Mouse (Mus musculus) splenic B cell, adult 2 months (primary cell): Measurements from ENCODE around the gene Adgrb2.

Source experiments
- DNase-seq: peaks from one replicate; pipeline ENCODE4 v3.0.0-alpha.2; 2011; ENCODE audit warnings: low read depth, low spot score
- H3K27me3 ChIP-seq: 2 replicates; pipeline ENCODE4 v1.6.1; 2012; ENCODE audit warnings: mild to moderate bottlenecking, low read length, moderate library complexity, mixed read lengths; ENCODE audit not compliant: control insufficient read depth, poor library complexity, insufficient read depth, severe bottlenecking
- H3K36me3 ChIP-seq: 2 replicates; pipeline ENCODE4 v1.6.1; 2012; ENCODE audit warnings: mild to moderate bottlenecking, low read length, moderate library complexity, mixed read lengths; ENCODE audit not compliant: control insufficient read depth, poor library complexity, insufficient read depth, severe bottlenecking

Gene Adgrb2

DNA sequence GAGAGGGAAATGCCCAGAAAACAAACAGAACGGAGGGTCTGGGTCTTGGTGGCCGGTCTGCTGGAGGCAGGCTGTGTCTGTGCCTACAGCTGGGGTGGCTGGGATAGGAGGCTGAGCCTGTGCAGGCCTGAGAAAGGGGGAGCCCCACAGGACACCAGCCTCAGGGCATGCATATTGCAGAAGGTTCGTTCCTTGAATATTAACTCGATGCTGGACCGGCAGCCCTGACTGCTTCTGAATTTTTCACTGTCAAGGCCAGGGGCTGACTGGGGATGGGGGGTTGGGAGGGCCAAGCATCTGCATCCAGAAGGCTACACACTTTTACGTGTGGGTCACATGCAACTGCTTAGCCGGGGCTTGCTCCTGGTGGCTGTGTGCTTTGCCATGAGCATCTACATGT lies 48.8 kb downstream of the Adgrb2 start:
- Histone ChIP-seq H3K36me3 (no peaks in the 10 kb centered on the region), H3K27me3 (peaks cover 2% of the 10 kb centered on the region; the same call in 1 of the 2 replicates)
- no peak for DNase-seq

DNA sequence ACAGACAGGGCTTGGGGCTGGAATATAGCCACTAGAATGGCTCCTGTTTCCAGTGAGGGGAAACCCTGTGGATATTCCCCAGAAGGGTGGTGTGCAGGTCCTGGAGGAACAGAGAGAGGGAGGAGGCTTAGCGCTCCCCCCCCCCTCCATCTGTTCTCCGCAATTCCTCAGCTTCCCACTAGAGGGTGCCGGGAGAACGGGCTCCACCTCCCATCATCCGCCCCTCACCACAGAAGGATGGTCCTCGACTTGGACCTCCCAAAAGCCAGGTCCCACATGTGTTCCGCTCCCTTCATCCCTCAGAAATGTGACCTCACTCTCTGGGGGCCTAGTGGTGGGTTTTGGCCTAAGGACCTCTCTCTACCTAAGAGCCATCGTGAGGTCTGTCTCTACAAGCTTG lies 51.4 kb downstream of the Adgrb2 start:
- Histone ChIP-seq H3K36me3 (no peaks in the 10 kb centered on the region), H3K27me3 (peaks cover 2% of the 10 kb centered on the region; the same call in 1 of the 2 replicates)
- peak; percentile 46 for DNase-seq

DNA sequence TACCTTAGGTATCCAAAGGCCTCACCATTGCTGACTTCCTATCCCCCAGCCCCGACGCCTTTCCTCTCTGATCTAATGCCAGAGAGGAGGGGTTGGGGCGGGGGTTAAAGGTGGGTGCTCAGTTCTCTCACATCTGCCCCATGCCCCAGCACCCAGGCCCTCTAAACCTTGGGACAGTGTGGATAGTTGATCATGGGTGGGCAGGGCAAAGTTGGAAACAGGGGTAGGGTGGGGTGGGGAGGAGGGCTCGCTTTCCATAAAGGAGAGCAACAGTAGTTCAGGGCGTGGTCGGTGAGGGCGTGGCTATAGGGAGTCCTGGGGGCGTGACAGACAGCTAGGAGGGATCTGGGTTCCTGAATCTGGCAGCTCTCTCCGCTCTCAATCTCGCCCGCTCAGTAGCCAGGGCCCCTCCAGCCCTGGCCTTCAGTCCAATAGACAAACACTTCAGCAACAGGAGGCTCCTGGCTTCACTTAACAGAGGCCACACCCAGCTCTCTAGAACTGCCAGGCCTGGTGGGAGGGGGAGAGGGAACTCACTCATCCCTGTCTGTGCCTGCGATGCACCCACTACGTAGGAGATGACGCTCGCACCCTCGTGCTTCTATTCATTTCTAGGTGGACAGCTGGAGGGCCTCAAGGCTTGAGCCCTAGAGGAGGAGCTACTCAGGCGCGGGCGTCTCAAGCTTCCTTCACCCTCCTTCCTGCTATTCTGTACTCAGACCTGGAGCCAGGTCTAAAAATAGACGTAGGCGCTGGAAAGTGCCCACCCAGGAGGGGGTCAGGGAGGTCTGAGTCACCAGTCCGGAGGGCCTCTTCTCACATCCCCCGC lies 52.1 kb downstream of the Adgrb2 start:
- Histone ChIP-seq H3K27me3 (peaks cover 2% of the 10 kb centered on the region; the same call in 1 of the 2 replicates), H3K36me3 (no peaks in the 10 kb centered on the region)
- DNase-seq = peak; percentile 22

DNA sequence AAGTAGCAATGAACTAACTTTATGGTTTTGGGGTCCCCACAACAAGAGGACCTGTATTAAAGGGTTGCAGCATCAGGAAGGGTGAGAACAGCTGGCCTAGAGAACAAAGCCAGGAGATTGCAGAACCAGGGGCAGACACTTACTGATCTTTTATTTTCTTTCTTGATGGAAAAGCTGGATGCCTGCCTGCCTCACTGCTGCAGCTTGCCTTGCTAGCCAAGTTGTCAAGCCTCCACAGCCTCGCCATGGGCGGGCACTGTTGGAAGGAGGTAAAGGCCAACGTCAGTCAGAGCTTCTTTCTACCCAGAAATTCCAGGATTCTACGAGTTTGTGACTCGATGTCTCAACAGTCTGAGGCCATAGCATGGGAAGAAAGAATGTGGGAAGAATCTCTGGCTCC lies 54.7 kb downstream of the Adgrb2 start:
- no peak for DNase-seq
- H3K36me3 ChIP-seq = no peaks in the 10 kb centered on the region
- no peaks in the 10 kb centered on the region for H3K27me3 ChIP-seq

DNA sequence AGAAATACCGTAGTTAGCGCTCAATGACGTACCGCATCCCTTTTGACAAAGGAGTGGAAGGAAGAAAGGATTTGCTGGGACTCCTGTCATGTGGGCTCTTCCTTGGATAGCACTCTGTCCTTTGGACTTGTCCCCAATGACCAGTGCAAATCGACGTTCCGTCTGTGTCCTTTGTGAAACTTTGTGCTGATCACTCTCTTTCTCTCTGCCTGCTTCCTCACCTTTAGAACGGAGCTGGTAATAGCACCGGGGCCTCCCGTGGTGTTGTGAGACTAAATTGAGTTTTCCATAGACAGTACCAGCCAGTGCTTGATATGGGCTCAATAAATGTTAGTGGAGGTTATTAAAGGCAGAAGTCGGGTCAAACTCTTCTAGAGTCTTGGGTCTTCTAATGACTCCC lies 56.4 kb downstream of the Adgrb2 start:
- no peak for DNase-seq
- Histone ChIP-seq H3K36me3 (no peaks in the 10 kb centered on the region), H3K27me3 (no peaks in the 10 kb centered on the region)

DNA sequence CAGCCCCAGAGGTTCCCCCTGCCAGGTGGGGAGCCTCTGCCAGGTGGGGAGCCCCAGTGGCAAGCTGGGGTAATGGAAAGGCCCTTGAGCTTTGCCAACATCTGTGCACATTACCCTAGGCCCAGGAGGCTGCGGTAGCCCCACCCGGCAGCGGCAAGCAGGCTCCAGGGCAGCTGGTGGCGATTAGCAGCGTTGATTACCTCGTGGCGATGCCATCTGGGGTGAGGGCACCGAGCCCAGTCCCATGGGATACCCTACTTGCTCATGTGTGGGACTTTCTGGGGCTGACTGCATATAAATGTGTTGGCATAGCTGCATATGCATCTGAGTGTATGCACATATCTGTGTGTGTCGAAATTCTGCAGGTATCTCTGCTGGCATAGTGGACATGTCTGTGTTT lies 59.5 kb downstream of the Adgrb2 start:
- DNase-seq = peak; percentile 23

DNA sequence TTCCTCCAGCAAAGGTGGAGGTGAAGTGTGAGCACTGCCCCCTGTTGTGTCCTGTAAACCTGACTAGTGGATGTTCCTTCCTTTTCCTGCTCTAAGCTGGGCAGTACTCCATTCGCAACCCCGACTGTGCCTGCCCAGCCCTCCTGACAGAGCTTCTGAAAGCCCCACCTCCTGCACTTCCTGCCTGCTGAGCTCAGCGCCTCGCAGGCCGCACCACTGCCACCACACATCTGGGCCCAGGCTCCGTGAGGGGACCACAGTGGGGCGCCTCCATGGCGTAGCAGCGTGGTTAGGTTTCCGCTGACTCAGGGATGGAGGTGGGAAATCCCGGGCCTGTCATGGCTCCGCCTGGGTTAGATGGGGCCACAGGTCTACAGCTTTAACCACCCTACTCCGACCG lies 60.9 kb downstream of the Adgrb2 start:
- DNase-seq = peak; percentile 58
- Histone ChIP-seq H3K27me3 (no peaks in the 10 kb centered on the region), H3K36me3 (no peaks in the 10 kb centered on the region)

More for the DNA sequence above, 59.5 kb downstream of the Adgrb2 start:
- H3K27me3 ChIP-seq = no peaks in the 10 kb centered on the region
- H3K36me3 ChIP-seq = no peaks in the 10 kb centered on the region

DNA sequence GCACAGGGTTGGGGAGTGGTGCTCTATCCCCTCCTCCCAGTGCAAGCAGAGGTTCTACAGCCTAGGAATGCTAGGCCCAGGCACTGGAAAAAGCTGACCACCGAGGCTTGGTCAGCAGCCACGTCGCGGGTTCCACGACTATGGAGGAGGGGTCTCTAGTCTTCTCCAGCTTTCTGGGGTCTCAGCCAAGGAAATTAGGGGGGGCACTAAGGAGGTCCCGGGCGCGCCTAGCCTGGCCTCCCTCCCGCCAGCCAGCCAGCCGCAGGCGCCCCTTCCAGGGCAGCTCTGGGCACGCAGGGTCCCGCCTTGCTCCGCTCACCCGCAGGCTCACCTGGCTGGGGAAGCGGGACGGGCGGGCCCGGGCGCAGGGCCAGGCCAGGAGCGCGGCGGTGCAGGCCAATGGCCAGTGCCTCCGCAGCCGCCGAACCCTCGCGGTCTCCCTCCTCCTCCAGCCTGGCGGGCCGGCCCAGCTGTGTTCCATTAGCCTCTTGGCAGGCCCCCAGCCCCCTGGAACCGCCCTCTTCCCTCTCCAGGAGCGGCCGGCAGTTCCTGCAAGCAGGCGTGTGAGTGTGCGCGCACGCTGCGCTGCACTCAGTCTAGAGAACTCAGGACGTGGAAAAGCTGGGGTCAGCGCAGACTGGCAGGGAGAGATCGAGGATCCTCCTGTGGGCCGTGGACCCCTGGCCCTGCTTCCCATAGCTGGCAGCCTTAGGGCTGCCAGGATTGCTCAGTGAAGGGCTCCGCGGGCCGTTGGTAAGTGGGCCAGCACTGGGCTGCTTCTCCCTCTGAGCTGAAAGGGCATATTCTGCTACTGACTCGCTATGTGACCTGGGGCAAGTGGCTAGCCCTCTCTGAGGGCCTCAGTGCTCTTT lies 62.9 kb downstream of the Adgrb2 start, which contains the start of gene Col16a1:
Gene Col16a1, plus strand, starts transcription at position 510 of the 872 bp plus-strand sequence.
- DNase-seq = no peak

DNA sequence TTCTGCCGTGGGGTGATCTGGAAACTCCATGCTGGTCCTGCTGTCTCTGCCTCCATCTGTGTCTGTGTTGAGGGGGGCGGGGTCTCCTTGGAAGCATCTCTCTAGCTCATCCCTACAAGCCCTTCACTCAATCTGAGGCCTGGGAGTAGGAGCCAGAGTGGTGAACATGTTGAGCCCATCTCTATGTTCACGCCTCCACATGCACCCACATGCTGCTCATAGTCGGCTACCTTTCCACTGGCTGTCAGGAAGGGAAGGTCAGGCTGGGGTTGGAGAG lies 63.5 kb downstream of the Adgrb2 start:
- no peak for DNase-seq
- H3K27me3 ChIP-seq = no peaks in the 10 kb centered on the region
- H3K36me3 ChIP-seq = no peaks in the 10 kb centered on the region

More for the DNA sequence above, 62.9 kb downstream of the Adgrb2 start, which contains the start of gene Col16a1:
- H3K36me3 ChIP-seq = no peaks in the 10 kb centered on the region
- H3K27me3 ChIP-seq = no peaks in the 10 kb centered on the region

DNA sequence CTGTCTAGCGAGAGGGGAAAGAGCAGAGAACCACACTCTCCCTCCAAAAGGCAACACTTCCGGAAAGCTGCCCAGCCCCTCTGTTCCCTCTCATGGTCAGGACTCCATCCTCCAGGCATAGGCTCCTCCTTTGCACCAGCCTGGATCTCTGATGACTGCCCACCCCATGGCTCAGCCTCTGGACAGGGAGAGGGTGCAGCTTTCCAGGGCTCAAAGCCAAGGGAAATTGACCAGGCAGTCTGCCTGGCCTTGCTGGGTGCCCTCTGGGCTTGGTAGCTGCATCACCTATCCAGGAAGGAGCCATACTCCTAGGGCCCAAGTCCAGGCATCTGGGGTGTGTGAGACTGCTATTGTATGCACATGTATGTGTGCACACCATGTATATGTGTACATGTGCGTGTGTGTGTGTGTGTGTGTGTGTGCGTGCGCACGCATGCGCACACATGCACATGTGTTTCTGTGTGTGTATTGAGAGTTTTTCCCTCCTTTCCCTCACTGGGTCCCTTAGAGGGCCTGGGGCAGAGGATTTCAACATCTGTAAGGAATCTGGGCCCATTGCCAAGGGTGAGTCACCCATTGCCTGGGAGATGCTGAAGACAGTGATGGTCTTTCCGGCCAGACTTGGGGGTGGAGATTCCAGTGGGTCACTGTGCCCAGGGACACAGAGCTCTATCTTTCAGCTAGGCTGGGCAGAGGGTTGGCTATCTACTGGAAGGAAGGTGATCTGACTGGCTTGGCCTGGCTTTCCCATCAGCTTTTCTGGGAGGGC lies 65.6 kb downstream of the Adgrb2 start:
- DNase-seq = no peak
- H3K27me3 ChIP-seq = no peaks in the 10 kb centered on the region
- no peaks in the 10 kb centered on the region for H3K36me3 ChIP-seq

DNA sequence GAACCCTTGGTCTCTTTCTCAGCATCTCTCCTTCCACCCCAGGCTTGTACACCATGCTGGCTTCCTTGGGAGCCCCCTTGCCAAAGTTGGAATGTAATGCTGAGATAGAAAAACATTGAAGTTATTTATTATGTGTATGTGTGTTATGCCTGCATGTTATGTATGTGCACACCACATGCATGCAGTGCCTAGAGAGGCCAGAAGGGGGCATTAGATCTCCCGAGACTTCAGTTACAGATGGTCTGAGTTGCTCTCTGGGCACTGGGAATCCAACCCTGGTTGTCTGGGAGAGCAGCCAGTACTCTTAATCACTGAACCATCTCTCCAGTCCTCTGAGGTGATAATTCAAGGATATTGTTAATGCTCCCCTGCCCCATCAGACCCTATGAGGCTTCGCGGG lies 67.6 kb downstream of the Adgrb2 start:
- no peak for DNase-seq
- H3K36me3 ChIP-seq = no peaks in the 10 kb centered on the region
- no peaks in the 10 kb centered on the region for H3K27me3 ChIP-seq

DNA sequence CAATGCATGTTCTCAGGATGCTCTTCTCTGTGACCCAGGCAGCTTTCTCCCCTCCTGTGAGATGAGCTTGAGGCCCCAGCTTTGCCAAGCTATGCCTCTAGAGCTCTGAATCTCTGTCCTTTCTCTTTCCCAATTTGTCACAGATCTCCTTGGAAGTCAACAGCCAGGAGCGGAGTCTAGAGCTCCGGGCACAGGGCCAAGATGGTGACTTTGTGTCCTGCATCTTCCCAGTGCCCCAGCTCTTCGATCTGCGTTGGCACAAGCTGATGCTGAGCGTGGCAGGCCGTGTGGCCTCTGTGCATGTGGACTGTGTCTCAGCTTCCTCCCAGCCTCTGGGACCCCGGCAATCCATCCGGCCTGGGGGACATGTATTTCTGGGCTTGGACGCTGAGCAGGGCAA lies 68.4 kb downstream of the Adgrb2 start:
- no peaks in the 10 kb centered on the region for H3K27me3 ChIP-seq
- no peaks in the 10 kb centered on the region for H3K36me3 ChIP-seq
- no peak for DNase-seq

DNA sequence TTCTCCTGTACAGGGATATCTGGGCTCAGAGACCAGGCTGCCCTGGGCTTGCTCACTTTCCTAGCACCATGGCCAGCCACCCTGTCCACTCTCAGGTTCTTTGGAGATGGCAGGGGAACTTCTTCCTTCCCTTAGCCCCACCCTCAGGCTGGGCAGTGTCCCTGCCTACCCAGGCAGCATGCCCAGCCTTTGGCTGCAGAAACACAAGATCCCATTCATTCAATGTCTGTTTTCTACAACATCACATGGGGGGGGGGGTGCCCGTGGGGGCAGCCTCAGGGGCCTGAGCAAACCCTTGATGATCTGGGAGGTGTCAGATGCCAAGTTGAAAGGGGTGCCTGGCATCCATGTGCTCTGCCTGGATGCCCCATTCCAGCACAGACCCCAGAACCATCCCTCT lies 70.1 kb downstream of the Adgrb2 start:
- DNase-seq = no peak

DNA sequence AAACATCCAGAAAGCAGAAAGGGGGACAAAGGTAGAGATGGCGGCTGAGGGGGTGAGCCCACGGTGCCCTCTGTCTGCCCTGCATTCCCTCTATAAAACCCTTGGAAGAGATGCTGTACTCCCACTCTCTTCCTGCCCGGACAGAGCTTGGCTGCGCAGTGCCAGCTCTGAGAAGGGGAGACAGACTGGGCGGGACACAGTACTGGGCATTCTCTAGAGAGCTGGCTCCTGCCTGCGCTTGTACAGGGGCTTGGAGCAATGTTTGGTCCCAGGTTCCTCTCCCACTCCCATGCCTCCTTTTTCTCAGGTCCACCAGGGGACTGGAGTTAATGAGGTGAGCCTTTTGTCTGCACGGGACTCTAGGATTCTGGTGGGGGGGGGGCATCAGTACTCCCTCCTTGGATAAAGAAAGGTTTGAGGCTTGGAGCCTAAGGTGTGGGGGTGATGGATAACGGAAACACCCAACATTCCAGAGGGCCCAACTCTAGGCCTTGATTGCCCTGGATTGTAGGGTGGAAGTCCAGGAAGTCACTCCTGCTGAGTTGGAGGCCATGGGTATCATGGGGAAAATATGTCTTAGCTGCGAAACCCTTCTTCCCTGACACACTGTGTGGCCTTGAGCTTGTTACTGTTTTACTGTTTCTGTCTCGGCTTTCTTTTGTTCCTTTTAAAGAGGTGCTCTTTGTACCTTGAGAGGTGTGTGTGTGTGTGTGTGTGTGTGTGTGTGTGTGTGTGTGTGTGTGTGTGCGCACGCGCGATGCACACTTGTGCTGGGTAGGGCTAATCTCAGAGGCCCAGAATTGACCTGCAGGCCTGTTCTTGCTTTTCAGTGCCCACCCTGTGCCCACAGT lies 70.7 kb downstream of the Adgrb2 start:
- no peak for DNase-seq
- H3K27me3 ChIP-seq = no peaks in the 10 kb centered on the region
- H3K36me3 ChIP-seq = no peaks in the 10 kb centered on the region

More for the DNA sequence above, 70.1 kb downstream of the Adgrb2 start:
- Histone ChIP-seq H3K27me3 (no peaks in the 10 kb centered on the region), H3K36me3 (no peaks in the 10 kb centered on the region)
